Mouse (Mus musculus) left cerebral cortex, postnatal 25 days (tissue): ENCODE measurements around the gene Lrrc1. TPM values are rescaled to one million over a fixed set of nuclear protein-coding genes. Genes with fewer than 3 reads are reported as not detected.
A peak's percentile ranks its signal among the peaks of the same experiment; 100 is the strongest.

ENCODE experiments used
- DNase-seq, 2 experiments: peaks; one replicate each; pipeline ENCODE4 v3.0.0; 2022; ENCODE audit warnings: low spot score in 2 of 2, mixed read lengths in 1 of 2
- intact Hi-C: fragments of 180-260 bp; cut with DNase I; formaldehyde crosslinking; loops from one replicate; pipeline ENCODE4 v1.15.1; 2025
- total RNA-seq, 2 experiments: library from RNA; stranded (reverse); gene quantifications; 2 replicates each; pipeline ENCODE4 v1.2.3; 2021

Lrrc1 gene
- total RNA-seq, 2 experiments from 2014 or later = 4.5 to 9.2 TPM

DNA sequence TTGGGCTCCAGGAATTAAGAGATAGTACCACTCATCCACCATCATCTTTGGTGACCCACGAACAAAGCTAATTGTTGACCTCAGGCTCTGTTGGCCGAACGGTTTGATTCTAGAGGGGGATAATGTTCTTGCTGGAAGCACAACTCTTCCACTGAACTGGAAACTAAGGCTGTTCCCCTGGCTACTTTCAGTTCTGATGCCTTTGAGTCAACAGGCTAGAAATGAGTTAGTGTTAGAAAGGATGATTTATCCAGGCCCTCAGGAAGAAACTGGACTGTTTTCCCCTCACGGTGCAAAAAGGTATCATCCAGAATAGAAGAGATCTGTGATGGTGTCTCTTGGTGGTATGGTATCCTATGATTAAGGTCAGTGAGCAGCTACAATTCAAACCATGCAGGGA, 70.1 kb downstream of the Lrrc1 start:
- intact Hi-C loops = no loop called here
- DNase-seq = no peak

DNA sequence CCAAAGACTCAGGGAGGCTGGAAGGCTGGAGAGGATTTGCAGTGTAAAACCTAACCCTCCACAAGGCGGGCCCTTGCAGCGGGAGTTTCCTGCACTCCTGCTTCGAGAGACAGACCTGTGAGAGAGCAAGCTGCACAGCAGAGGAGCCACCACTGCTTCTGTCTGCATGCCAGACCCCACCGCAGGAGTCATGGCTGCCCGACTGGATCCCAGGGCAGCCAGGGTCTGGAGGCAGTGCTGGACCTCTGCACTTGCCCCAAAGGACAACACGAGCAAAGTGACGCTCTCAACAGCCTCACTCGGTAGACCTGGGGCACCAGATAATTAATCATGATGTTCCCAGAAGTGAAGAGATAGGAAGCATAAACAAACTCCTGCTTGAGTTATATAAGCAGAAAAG, 72.1 kb downstream of the Lrrc1 start:
- no peak for DNase-seq
- intact Hi-C loops = no loop called here

DNA sequence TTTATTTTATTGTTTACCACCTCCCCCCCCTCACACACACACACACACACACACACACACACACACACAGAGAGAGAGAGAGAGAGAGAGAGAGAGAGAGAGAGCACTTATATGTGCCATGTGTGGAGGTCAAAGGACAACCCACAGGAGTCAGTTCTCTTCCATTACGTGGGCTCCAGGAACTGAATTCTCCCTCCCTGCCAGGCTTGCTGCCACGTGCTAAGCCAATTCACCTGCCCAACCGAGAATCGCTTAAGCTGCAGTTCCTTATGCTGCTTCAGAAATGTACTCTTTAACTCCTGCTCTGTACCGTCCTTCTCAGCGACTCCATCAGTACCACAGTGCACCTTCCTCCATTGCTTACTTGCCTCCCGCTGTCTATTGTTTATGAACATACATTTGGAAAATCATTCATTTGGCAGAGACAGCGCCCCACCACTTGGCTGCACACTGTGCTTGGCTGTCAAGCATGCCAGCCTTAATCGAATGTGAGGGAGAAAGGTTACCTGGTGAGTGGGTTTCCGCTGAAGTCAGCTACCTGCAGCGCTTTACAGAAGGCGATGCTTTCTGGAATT, 72.9 kb downstream of the Lrrc1 start:
- intact Hi-C loops = no loop called here
- no peak for DNase-seq

DNA sequence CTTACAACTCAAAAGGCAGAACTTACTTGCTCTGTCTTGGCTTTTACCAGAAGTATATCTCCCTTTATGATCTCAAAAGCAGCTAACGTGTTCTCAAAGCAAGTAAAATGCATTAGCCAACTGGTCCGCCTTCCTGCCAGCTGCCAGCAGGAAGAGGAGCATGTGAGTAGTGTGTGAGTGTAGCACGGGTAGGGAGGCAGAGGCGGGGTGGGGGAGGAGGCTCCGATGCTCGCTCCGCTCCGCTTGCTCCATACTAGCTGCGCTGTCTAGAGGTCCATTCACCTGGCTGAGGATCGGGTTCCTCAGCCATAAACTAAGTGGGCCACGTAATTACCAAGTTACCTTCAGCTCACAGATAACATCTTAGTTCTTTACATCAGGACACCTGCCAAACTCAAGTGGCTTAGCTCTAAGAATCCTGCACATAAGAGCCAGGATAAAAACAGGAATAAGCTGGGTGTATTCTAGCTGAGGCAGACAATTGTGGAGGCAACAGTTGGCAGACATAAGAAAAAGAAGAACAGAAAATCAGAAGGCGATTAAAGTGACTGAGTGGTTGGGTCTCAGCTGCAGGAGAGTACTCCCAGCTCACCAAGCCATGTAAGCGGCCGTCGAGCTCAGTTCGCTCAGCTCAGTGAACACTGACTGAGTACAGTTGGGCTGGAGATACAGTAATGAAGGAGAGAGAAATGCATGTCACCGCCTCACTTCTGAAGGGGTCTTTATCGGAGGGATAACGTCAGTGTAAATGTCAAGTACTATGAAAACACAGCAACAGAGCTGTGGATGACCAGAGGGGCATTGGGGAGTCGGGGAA, 74.7 kb downstream of the Lrrc1 start:
- peak; percentile 63 to 91 for DNase-seq
- intact Hi-C loops = loop anchor here (10.0 kb wide), 1 partner anchor 285 kb away; the partner anchor contains the start of gene Gclc

DNA sequence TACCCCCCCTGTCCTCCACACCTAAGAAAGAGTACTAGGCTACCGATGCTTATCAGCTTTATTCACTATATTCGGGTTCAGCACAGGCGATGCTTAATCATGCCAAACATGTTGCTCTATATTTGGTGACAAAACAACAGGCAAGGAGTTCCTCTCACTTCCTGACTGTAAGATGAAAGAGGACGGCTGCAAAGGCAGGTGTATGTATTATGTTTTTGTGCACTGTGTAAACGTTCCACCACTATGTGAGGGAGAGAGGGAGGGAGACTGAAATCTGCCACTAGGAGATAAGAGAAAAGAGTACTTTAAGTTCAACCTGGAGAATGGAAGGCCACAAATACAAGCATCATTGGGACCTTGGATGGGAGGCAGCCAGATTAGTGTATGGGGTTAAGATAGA, 77.7 kb downstream of the Lrrc1 start:
- no peak for DNase-seq
- intact Hi-C loops = loop anchor here (10.0 kb wide), 1 partner anchor 288 kb away; the partner anchor contains the start of gene Gclc

DNA sequence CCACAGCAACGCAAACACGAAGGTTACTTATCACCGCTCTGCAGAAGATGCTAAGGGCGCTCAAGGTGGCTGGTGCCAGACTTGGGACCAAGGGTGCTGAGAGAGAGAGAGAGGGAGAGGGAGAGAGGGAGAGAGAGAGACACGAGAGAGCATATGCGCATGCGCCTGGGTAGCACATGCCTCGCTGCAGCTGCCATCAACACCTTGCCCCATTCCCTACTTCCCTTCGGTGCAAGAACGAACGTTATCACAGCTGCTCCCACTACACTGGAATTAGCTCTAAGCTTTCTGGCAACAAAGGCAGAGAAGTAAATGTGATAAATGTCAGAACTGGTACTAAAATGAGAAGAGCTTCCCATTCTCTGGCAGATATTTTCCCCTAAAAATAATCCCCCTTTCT, 79.3 kb downstream of the Lrrc1 start:
- intact Hi-C loops = loop anchor here (10.0 kb wide), 1 partner anchor 289 kb away; the partner anchor contains the start of gene Gclc
- DNase-seq = peak; percentile 20 to 39

DNA sequence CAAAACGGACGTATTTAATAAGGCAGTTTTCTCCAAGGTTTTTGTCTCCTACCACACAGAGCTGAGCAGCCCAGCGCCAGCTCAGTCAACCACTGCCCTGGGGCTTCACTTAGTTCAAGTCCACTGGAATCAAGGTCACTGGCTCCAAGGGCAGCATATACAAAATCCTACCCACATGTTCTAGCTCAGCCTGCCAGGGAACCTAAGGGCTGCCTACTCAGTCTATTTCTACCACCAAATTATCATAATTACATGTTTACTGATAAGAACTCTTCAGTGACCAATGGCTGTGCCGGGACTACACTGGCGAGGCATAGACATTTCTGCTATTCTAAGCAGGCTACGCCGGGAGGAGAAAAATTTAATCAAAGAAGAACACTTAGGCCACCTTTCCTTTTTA, 80.8 kb downstream of the Lrrc1 start:
- no peak for DNase-seq
- intact Hi-C loops = loop anchor here (10.0 kb wide), 1 partner anchor 291 kb away; the partner anchor contains the start of gene Gclc

DNA sequence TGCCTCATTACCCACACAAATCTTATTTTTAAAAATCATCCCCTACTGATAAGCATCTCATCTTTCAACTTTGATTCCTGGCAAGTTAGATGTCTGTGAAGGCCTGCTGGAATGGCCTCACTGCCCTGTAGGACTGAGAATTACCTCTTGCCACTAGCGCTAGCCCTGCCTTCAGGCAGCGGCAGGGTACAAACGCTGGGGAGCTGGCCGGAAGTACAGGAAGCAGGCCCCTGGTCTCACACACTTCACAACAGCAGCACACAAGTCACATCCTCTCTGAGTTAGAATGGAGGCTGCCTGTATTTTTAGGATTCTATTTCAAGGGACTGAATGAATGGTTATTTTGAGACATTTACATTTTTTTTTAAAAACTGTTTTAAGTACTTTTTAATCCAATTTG, 81.5 kb downstream of the Lrrc1 start:
- intact Hi-C loops = loop anchor here (10.0 kb wide), 1 partner anchor 292 kb away; the partner anchor contains the start of gene Gclc
- DNase-seq = no peak

DNA sequence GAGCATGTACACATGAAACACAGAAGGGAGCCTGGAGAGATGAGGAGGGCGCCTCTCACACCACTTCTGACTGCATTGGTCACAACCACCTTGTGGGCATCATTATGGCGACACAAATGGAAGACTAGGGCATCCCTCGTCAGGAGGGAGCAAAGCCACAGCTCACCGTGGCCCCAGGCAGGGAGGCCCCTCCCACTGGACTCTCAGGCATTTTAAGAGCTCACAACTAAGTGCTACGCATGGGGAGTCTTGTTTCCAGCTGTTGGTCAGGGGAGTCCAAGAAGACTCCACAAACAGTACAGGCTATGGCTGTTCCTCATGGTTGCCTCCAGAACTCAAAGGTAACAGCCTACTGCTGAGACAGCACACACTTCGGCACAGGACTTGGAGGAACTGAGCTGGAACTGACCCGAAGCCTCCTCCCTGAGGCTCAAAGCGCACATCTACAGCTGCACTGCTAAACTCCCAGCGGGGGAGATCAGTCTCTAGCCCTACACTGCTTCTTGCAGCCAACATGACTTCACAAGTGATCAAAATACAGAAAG, 83.2 kb downstream of the Lrrc1 start:
- intact Hi-C loops = loop anchor here (10.0 kb wide), 1 partner anchor 293 kb away; the partner anchor contains the start of gene Gclc
- no peak for DNase-seq

DNA sequence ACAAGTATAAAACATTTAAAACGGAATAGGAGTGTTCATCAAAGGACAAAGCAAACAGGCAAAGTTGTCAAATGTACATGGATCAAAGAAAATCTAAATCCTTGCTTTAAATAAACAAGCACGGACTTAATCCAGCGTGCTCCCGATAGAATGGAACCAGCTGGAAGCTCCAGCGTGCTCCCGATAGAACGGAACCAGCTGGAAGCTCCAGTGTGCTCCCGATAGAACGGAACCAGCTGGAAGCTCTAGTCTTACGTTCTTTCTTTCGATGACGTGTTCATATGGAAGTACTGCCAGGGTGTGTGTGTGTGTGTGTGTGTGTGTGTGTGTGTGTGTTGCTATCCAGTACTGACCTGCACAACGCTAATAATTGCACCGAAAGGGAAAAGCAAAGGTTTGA, 84.3 kb downstream of the Lrrc1 start:
- intact Hi-C loops = loop anchor here (10.0 kb wide), 1 partner anchor 294 kb away; the partner anchor contains the start of gene Gclc
- no peak for DNase-seq

DNA sequence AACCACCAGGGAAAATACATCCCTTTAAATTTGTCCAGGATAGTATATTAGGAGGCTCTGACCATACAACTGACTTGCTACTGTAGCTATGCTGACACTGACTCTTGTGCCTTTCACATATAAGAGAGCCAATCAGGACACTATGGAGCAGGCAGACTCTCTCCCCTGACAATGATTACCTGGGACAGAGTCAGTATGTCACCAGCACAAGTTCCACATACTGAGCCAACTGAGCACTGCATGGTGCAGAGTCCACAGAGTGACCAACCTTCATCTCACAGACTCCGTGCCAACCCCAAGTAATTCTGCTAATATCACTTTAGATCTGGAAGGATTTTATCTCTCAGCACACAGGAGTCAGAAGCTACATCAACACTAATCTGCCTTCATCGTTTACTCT, 85.3 kb downstream of the Lrrc1 start:
- intact Hi-C loops = no loop called here
- no peak for DNase-seq

DNA sequence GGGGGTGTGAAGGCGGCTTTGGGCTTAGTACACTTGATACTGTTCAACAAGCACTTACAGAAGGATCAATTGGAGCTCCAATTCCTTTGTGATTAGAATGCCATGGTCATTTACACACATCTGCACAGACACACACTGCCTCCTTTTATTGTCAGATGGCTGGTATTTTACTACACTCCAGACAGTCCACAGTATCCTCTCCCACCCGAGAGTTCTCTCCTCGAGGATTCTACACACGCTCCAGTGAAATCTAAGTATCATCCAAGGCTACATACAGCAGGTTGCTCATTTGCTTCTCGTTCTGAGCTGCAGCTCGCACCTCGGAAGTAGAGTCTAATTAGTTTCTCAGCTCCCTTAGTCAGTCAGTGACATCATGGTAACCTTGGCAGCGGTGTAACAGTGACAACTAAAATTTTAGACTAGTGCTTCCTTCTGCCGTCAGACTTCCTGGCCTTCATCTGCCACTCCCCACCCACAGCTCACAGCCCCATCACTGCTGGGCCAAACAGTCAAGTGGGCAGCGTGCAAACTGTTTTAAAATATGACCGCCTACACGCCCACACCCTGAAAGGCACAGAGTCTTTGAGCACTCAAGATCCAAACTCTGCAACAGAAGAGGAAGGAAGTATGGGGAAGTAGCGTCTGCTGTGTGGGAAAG, 88.4 kb downstream of the Lrrc1 start:
- peak; percentile 31 to 85 for DNase-seq
- intact Hi-C loops = no loop called here

DNA sequence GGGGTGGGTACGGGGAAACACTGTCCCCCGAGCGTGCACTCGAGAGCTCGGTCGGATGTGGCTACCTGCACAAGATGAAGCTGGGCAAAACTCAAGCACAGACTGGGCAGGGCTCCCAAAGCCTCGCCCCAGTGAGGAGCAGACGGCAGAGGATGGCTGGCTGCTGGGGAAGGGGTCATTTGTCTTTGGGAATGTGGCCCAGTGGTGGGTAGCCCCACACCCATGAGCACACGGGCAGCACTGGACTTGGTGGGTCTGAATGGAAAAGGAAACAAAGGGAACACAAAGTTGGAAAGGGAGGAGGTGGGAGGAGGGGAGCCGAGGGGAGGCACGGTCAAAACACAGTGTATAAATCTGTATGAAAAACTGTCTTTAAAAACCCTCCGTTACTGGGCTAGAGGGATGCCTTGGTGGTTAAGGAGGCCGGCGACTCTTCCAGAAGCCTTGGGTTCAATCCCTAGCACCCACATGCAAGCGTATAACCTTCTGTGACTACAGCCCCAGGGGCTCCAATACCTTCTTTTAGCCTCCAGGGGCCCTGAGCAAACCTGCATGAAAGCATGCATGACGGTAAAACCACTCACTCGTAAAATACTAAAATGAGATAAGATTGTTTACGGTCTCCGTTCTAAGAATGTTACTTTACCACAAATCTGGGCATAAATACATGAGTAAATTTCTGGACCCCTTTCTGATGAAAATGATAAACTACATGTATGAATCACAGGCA, 89.1 kb downstream of the Lrrc1 start:
- intact Hi-C loops = no loop called here

DNA sequence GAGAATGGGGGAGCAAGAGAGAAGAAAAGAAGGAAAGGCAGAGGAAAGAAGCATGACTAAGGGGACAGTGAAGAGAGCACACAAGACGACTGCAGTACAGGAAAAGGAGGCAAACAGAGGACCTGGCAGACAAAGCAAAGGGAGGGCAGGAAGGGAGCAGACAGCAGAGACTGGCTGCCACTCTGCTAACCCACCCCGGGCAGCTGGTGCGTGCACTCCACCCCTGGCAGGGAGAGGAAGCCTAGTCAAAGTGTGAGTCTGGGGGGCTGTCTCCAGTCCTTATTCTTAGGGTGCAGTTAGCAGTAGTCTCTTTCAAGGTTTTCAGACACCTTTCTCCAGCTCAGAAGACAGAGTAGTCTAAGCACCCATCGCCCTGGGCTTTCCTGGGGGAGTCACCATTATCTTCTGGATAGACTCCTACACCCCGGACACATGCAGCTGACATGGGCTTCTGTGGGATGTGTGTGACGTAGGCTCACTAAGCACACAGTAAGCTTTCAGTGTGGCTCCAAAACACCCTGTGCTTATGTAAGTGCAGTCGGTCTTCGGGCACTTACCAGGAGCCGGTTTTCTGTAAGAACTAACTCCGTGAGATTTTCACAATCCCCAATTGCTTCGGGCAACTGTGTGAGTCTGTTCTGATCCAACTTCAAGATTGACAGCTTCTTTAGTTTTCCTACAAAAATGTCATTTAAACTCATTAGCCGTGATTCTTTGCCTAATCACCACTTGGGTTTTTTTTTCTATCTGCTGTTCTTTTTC, 92.4 kb downstream of the Lrrc1 start:
- DNase-seq = peak in 1 of 2 experiments; percentile 19
- intact Hi-C loops = no loop called here

More for the DNA sequence above, 89.1 kb downstream of the Lrrc1 start:
- no peak for DNase-seq

DNA sequence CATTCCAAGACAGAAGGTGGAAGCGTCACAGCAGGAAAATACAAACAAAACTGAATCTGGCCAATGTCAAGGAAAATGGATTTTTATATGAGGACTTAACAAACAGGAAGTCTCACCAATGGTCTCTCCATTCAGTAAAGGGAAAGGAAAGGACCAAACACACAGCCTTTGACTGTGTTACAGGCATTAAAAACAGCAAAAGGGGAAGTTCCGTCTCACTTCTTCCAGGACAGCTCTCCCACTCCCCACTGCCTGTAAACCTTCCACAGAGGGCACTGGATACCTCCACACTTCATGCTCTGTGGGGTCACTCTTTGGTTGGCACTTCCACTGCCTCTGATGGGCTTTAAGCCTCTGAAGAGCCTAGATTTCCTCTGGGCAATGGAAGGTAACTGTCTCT, 94.2 kb downstream of the Lrrc1 start:
- intact Hi-C loops = no loop called here

DNA sequence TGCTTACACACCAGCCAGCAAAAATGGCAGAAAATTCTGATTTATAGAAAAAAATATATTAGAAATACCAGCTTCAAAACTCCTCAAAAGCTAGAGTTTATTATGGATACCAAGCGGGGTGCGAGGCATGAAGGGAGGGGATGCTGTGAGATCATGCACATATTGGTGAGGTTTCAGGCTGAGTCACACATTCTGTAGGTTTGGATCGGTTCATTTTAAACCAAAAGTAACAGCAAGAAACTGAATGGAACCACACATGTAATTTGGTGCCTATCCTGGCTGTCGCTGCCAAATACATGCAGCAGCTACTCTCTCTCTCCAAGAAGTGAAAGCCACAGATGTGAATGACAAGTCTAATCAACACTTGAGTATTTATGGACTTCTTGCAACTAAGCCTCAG, 99.8 kb downstream of the Lrrc1 start:
- intact Hi-C loops = no loop called here
- peak in 1 of 2 experiments; percentile 38 for DNase-seq

More for the DNA sequence above, 94.2 kb downstream of the Lrrc1 start:
- no peak for DNase-seq

DNA sequence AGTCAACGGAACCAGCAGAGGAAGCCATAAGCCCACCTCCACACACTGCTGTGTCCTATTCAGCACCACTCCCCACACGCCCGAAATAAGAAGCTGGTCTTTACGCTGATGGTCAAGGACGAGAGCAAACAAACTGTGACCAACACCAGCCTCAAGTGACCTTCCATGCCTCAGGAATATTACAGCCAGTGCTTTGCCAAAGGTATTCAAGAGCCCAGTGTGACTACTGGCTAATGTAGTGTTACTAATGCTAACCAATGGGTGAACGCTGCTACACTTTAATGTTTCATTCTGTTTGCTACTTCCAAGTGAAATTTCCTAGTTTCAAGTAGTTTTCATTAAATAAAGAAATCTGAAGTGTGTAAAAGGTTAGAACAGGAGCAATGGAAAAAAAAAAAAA, 105.3 kb downstream of the Lrrc1 start:
- intact Hi-C loops = no loop called here
- DNase-seq = no peak

DNA sequence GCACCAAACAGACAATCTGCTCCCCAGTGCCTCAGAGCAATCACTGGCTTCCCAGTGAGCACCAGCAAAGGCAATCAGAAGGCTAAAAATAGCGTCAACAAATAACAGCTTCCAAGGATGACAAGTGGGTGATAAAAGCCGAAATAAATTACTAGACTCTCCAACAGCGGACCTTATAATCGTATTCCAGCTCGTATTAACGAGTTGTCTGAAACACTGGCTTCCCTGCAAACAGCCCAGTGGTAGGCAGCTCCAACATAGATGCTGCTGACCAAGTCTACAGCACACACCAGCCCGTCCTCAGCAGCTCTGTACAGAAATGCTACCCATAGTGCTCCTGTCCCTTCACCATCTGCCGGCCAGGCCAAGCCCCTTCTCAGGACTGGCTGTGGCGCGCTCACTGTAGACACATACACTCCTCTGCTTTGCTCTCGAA, 105.8 kb downstream of the Lrrc1 start:
- intact Hi-C loops = no loop called here
- DNase-seq = no peak

DNA sequence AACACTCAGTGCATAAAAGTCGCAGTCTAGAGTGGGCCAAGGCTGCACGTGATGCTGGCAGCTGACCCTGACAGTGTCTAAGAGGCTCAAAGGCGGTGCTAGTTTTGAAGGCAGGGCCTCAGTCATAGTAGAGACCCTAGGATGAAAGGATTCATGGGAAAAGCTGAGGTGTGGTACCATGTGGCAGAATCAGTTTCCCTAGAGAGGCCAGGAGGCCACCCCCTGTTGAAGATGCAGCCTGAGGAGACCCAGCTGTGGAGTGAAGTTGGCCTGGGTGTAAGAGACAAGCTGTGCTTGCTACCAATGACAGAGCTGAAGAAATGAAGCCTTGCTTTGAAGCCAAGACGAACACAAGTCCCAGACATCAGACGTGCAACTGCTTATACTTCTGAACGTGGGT, 107.5 kb downstream of the Lrrc1 start:
- no peak for DNase-seq
- intact Hi-C loops = no loop called here
